Mouse (Mus musculus) C2C12 (cell line): ENCODE results near the gene Rimkla. TPM values are rescaled to one million over a fixed set of nuclear protein-coding genes. Genes with fewer than 3 reads are reported as not detected.

Source experiments
- H3K27me3 ChIP-seq: one replicate; pipeline ENCODE4 v1.6.1; 2011; ENCODE audit not compliant: control insufficient read depth, insufficient read depth, insufficient read length
- H3K36me3 ChIP-seq: one replicate; pipeline ENCODE4 v1.6.1; 2011; ENCODE audit not compliant: control insufficient read depth, insufficient read depth
- H3K4me3 ChIP-seq: one replicate; pipeline ENCODE4 v1.5.1; 2011; ENCODE audit warnings: mild to moderate bottlenecking, control low read depth; ENCODE audit not compliant: poor library complexity, insufficient read depth, severe bottlenecking
- H3K79me2 ChIP-seq: one replicate; pipeline ENCODE4 v1.6.1; 2011; ENCODE audit not compliant: control insufficient read depth, insufficient read depth
- H3K79me3 ChIP-seq: one replicate; pipeline ENCODE4 v1.6.1; 2011; ENCODE audit warnings: low read depth, control low read depth
- H3ac ChIP-seq: one replicate; pipeline ENCODE3; 2011; ENCODE audit warnings: low read depth; ENCODE audit not compliant: control insufficient read depth, insufficient read length
- CEBPB ChIP-seq: IDR thresholded peaks from one replicate; pipeline ENCODE4 v1.6.1; 2011; ENCODE audit warnings: low read depth, mild to moderate bottlenecking, control low read depth, moderate library complexity
- CTCF ChIP-seq: IDR thresholded peaks from one replicate; pipeline ENCODE4 v1.5.1; 2011; ENCODE audit not compliant: control insufficient read depth, insufficient read depth, insufficient read length
- FOSL1 ChIP-seq: IDR thresholded peaks from one replicate; pipeline ENCODE4 v1.8.0; 2011; ENCODE audit warnings: mild to moderate bottlenecking, low read length; ENCODE audit not compliant: poor library complexity, insufficient read depth, severe bottlenecking
- MAX ChIP-seq: IDR thresholded peaks from one replicate; pipeline ENCODE4 v1.6.1; 2011; ENCODE audit warnings: mild to moderate bottlenecking, control low read depth
- MYOD1 ChIP-seq: IDR thresholded peaks from one replicate; pipeline ENCODE4 v1.6.1; 2011; ENCODE audit warnings: low read depth; ENCODE audit not compliant: control insufficient read depth, insufficient read length
- MYOG ChIP-seq: IDR thresholded peaks from one replicate; pipeline ENCODE4 v1.6.1; 2011; ENCODE audit not compliant: control insufficient read depth, insufficient read length; ENCODE audit errors: extremely low read depth
- USF1 ChIP-seq: IDR thresholded peaks from one replicate; pipeline ENCODE4 v1.6.1; 2011; ENCODE audit warnings: low read depth, mild to moderate bottlenecking, control low read depth, moderate library complexity
- polyA plus RNA-seq: library from polyadenylated mRNA; unstranded; fragments of >200 nt; fragmentation: generic; extraction: Trizol; gene quantifications from one replicate; pipeline ENCODE4 v1.2.1, GENCODE M21; 2012; ENCODE audit warnings: missing spikeins

Gene Rimkla
- polyA plus RNA-seq, 1 experiment: not detected

DNA sequence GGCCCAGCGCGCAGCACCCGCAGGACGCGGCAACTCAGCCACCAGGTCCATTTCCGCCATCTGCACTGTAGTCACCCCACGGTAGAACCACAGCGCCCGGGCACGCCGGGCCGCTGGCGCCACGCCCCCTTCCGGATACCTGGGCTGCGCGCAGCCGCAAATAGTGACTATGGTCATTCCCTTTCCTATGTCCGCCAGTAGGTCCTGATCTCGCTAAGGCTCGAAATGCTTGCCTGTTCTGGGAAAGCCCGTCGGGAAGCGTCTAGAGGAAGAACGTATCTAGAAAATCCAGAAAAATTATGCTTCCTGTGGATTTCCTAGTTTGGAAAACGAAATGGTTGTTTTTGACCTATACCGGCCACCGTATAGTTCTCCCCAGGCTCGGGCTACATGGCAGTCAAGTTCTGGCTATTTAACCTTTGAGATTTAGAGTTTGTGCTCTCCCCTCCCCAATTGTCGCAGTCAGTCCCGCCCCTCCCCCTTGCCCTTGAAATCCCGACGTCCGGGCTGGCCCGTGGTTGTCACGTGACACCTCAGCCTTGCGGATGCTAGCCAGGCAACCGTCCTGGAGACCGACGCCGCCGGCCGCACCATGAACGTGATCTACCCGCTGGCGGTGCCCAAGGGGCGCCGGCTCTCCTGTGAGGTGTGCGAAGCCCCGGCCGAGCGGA, 70.0 kb downstream of the Rimkla start, which contains the start of the genes Ppcs and Zmynd12:
Ppcs (minus strand) TSS at position 127 of the 671 bp plus-strand sequence.
Zmynd12 (plus strand) TSS at position 521 of the 671 bp plus-strand sequence.
- Histone ChIP-seq H3K27me3 (no peaks in the 10 kb centered on the region), H3K36me3 (peaks cover 4% of the 10 kb centered on the region)

DNA sequence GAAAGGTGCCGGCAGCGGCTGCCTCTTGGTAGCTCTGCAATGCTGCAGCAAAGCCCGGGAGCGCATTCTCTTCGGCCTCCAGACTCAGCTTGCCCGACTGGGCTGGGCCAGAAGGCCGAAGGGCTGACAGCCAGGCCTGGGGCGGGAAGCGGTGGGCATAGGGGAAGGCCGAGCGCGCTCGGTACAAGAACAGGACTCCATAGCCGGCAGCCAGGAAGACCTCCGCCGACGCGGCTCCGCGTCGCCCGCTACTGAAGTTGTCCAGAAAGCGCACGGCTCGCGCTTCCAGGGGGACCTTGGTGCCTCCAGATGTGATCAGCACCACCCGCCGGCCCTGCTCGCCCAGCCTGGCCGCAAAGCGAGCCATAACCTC, 70.5 kb downstream of the Rimkla start:
- Histone ChIP-seq H3K79me3 (no peaks in the 10 kb centered on the region), H3K4me3 (peak overlapping the region; percentile 63), H3ac (peak overlapping the region; percentile 91), H3K36me3 (peaks cover 4% of the 10 kb centered on the region), H3K79me2 (no peaks in the 10 kb centered on the region), H3K27me3 (no peaks in the 10 kb centered on the region)
- TF ChIP-seq CTCF (no peak), USF1 (no peak)

More for the DNA sequence above, 70.0 kb downstream of the Rimkla start, which contains the start of the genes Ppcs and Zmynd12:
- no peaks in the 10 kb centered on the region for H3K79me3 ChIP-seq
- H3K79me2 ChIP-seq: no peaks in the 10 kb centered on the region
- peak within 1 kb of the TSS; percentile 63 for H3K4me3 ChIP-seq
- TF ChIP-seq FOSL1 (no peak), CEBPB (no peak), USF1 (peak; percentile 80), MYOD1 (no peak), MAX (peak; percentile 49)
- peak within 1 kb of the TSS; percentile 91 for H3ac ChIP-seq

DNA sequence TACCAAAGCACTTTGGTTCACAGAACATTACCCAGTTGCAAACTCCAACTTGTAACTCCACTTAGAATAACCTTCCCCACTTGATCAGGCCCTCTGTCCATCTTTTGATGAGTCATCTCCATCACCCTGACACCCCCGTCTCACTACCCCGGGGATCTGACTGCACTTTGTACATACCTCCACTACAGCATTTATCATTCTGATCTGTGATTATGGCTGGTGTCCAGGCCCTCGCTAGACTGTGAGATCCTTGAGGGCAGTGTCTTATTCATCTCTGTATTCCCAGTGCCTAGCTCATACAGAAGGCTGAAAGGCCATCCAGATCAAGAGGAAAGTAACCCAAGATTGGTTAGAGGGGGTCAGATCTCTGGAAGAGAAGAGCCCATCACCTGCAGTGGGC, 71.2 kb downstream of the Rimkla start:
- TF ChIP-seq MYOG (no peak), MYOD1 (no peak), CEBPB (no peak), MAX (no peak), USF1 (no peak)
- Histone ChIP-seq H3ac (no peak overlapping the region), H3K79me3 (no peaks in the 10 kb centered on the region), H3K36me3 (peaks cover 4% of the 10 kb centered on the region), H3K79me2 (no peaks in the 10 kb centered on the region), H3K27me3 (no peaks in the 10 kb centered on the region), H3K4me3 (peak overlapping the region; percentile 63)

DNA sequence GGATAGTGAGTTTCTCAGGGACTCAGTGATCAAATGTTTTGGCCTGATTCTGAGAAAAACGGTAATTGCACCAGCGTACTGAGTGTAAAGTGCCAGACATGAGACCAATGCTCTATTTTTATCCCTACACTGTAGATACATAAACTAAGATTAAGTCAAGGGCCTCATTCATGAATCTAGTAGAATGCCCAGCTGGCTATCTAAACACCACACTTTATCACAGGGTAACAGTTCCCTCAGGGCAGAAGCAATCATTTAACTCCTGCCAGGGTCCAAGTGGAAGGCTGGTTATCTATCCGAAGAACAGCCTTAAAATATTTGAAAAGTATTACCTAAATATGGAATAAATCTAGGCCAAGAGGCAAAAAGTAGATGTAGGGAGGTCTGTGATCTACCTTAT, 74.5 kb downstream of the Rimkla start:
- Histone ChIP-seq H3K79me2 (no peaks in the 10 kb centered on the region), H3K79me3 (no peaks in the 10 kb centered on the region), H3K36me3 (peaks cover 4% of the 10 kb centered on the region), H3K27me3 (no peaks in the 10 kb centered on the region), H3K4me3 (no peak overlapping the region), H3ac (no peak overlapping the region)
- TF ChIP-seq MYOD1 (no peak), USF1 (no peak), MAX (no peak), MYOG (no peak), CEBPB (no peak)

DNA sequence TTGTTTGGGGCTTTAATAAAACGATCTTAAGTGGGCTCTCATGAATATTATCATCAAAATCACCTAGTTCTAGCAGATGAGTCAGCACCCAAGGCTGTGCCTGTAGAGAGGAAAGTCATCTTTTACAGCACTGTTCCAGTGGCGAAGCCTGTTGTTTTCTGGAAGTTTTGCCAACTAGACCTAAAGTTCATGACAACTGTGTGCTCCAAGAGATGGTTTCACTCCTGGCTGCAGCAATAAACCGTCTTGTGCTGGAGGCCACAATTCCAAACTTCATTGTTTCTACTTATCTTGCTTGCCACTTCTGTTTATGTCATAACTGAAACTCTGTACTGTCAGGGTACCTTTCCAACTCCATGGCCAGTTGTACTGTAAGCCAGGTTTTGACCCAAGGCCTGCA, 75.2 kb downstream of the Rimkla start:
- H3K79me2 ChIP-seq: no peaks in the 10 kb centered on the region
- peaks cover 4% of the 10 kb centered on the region for H3K36me3 ChIP-seq

More for the DNA sequence above, 75.2 kb downstream of the Rimkla start:
- TF ChIP-seq CEBPB (no peak), USF1 (no peak), MYOG (no peak), MAX (no peak), FOSL1 (no peak)
- no peak overlapping the region for H3ac ChIP-seq
- no peaks in the 10 kb centered on the region for H3K79me3 ChIP-seq
- H3K4me3 ChIP-seq: no peak overlapping the region
- H3K27me3 ChIP-seq: no peaks in the 10 kb centered on the region

Other genes with a start within 250 kb of the Rimkla start
- gene Cldn19, start 237.2 kb downstream of the Rimkla start, polyA plus RNA-seq: not detected
- 818 TPM for gene Ybx1, start 198.0 kb downstream of the Rimkla start, polyA plus RNA-seq
- 68.2 TPM for gene Ppih, start 172.1 kb downstream of the Rimkla start, polyA plus RNA-seq
- gene Ccdc30, start 77.1 kb downstream of the Rimkla start, polyA plus RNA-seq: 0.22 TPM
- gene Ppcs, start 70.2 kb downstream of the Rimkla start, polyA plus RNA-seq: 17.9 TPM
- not detected for gene Zmynd12, start 69.8 kb downstream of the Rimkla start, polyA plus RNA-seq
- 9.3 TPM for gene Foxj3, start 44.4 kb upstream of the Rimkla start, polyA plus RNA-seq
- gene Frg2f1, start 46.9 kb upstream of the Rimkla start, polyA plus RNA-seq: 2.0 TPM
- gene Guca2a, start 145.1 kb upstream of the Rimkla start, polyA plus RNA-seq: 0.09 TPM
- gene Guca2b, start 166.3 kb upstream of the Rimkla start, polyA plus RNA-seq: not detected
- 1.4 TPM for gene Hivep3, start 241.2 kb upstream of the Rimkla start, polyA plus RNA-seq